Mouse (Mus musculus) megakaryocyte-erythroid progenitor cell, adult 5-6 weeks (primary cell): ENCODE results near the gene Satl1. TPM values are rescaled to one million over a fixed set of nuclear protein-coding genes. Genes with fewer than 3 reads are reported as not detected.
A peak's percentile ranks its signal among the peaks of the same experiment; 100 is the strongest.
"Not testable (repeated sequence)": the region's sequence is repeated elsewhere in the genome, so short reads cannot be mapped to it uniquely, and the experiment has no call there.

Experiments used
- ATAC-seq: replicated peaks from 2 replicates; pipeline ENCODE4 v1.8.0; 2016; ENCODE audit warnings: mild to moderate bottlenecking, inconsistent platforms; ENCODE audit not compliant: severe bottlenecking, poor library complexity, low FRiP score, low TSS enrichment
- total RNA-seq, 2 experiments: library from RNA; stranded (forward) in 1 of 2; stranded (reverse) in 1 of 2; fragments of 200-1000, 215-1000 nt in 1 of 2; fragments of >200 nt in 1 of 2; fragmentation: Nextera tagmentation in 1 of 2; gene quantifications; 2 replicates each; pipeline ENCODE4 v1.2.3; 2014 to 2017

Satl1 gene
- total RNA-seq (2014; fragmentation: Nextera tagmentation) = not detected in 2 replicates
- not detected in 2 replicates for total RNA-seq (2017)

DNA sequence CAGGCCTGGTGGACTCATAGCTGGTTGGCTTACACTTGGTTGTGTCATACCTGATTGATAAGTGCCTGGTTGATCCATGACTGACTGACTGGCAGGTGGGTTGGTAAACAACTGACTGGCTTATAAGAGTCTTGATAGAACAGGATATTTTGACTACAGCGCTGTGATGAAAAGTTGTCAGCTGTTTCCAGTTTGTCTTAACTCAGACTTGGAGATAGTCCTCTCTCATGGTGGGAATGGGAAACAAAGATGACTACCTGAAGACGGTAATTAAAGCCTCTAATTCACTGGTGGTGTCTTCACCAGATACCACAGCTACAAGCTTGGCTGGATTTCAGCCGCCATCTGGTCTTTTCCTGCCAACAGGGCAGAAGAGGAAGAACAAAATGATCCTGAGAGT is at the start of gene Satl1:
Satl1 (minus strand) TSS at position 101 of the 400 bp plus-strand sequence.
- ATAC-seq = no peak

DNA sequence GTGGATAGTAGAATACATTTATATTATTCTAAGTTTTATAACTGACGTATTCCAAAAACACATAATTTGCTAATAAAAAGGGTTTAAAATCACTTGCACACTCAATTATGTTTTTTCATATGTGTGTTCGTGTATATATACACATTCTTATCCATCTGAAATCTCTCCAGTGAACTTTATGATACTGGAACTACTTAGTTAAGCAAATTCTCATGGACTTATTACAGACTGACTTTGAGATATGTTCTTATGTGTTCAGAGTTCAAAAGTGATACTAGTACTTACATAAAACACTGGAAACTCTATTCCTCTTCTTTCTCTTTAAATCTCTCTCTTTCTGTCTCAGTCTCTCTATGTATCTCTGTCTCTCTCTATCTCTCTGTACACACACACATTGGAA is 31.5 kb upstream of the Satl1 start:
- ATAC-seq = no peak

DNA sequence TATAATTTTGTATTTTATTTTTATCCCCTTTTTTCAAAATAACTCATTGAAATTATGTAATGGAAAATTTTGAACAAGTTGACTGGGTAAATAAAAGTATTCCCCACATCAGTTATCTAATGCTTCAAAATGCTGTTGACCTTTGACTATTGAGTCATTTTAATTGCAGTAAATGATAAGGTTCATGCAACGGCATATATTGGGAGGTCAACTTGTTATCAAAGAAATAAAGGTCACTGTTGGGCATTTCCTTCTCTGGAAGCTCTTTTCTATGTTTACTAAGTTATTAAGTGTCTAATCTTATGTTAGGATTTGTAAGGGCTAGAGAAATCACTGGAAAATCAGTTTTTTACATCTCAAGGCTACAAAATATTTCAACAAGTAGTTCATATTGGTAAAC is 31.0 kb upstream of the Satl1 start:
- no peak for ATAC-seq

DNA sequence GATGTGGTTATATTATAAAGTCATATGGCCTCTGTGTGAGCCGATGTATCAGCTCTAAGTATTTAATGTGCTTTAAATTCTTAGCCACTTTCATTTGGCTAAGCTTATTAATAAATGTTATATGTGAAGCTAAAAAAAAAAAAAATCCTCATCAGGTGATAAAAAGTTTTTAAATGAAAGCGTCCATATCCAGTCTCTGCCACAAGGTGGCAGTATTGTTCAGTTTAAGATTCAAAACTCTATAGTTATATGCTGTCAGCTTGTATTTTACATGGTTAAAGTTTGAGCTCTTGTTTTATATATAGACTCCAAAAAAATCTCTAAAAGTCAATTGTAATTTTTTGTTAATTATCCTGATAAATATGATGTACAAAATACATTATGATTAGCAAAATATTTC is 16.4 kb upstream of the Satl1 start:
- not testable (repeated sequence) for ATAC-seq

DNA sequence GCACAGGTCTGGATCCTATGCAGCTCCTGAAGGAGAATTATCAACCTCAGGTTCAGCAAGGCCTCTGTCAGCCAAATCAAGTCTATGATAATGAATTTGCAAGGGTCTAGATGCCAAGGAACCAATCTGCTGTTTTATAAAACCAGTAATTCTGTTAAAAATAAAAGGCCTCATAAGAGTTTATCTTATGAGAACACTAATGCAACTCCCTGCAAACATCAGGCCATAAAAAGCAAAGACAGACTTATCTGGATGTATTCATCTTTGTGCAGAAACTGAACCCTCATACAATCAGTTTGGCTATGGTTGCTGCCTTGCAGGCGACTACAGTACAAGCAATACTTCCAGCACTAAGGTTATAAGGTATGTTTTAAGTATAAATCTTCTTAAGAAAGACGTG is 5.7 kb upstream of the Satl1 start:
- no peak for ATAC-seq

DNA sequence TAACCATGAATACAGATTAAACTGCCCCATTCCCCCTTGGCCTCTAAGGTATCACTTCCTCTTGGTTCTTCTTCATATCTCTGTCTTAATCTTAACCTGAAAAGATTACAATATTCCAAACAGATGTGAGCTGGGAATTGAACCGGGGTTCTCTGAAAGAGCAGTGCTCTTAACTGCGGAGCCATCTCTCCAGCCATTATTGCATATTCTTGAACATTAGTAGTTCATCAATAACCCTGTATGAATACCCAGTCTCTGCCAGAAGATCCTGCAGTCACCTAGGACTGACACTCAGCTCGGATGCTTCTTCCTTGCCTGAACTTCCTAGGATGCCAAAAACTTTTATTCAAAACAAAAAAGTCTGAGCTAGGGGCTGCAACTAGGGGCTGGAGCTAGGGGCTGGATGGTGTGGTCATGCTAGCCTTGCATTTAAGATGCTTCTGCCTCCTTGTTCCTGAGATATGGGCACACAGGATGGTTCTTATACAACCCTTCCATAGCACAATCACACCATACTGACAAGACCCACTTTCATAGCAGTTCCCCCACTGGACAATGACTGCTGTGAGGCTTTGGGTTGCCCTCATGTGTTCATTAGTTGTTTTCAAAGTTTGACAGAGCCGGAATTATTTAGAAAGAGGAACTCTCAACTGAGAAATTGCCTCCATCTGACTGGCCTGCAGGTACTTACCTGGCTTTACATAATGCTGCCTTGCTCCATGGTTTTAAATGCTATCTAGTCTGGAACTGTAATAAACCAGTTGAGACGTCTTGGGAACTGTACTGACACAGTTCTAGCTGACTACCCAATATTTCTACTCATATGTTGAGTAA is 35.8 kb downstream of the Satl1 start:
- ATAC-seq = peak; percentile 100

DNA sequence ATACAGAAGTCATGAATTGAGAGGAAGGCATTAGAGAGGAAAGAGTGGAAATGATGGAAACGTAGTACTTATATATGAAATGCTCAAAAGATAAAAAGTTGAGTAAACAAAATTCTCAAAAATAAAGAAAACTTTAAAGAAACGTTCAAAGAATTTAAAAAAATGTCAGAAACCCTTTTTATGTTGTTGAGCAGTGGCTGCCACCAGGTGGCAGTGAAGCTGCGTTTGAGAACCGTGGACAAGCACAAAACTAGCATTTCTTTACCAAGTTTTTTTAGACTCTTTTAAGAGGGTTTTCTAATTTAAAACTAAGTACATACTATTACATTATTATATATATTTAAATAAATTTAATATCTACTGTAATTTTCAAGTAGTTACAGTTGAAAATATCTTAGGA is 38.2 kb downstream of the Satl1 start:
- no peak for ATAC-seq

DNA sequence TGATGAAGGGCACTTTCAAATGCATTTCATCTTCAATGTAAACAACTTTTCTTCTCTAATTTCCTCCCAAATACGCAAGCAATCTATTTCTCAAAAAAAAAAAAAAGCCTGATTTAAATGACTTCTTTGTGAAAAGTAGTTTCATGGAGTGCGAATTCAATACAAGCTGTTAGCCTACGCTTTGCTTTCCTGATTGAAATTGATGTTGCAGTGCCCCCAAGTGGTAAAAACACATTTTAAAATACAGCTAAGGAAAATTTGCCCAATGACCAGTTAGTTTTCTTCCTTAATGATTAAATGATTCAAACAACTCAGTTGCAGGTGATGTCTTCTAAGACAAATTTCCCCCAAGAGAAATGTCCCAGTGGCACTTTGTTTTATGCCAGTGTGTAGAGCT is 58.2 kb downstream of the Satl1 start:
- ATAC-seq = no peak

DNA sequence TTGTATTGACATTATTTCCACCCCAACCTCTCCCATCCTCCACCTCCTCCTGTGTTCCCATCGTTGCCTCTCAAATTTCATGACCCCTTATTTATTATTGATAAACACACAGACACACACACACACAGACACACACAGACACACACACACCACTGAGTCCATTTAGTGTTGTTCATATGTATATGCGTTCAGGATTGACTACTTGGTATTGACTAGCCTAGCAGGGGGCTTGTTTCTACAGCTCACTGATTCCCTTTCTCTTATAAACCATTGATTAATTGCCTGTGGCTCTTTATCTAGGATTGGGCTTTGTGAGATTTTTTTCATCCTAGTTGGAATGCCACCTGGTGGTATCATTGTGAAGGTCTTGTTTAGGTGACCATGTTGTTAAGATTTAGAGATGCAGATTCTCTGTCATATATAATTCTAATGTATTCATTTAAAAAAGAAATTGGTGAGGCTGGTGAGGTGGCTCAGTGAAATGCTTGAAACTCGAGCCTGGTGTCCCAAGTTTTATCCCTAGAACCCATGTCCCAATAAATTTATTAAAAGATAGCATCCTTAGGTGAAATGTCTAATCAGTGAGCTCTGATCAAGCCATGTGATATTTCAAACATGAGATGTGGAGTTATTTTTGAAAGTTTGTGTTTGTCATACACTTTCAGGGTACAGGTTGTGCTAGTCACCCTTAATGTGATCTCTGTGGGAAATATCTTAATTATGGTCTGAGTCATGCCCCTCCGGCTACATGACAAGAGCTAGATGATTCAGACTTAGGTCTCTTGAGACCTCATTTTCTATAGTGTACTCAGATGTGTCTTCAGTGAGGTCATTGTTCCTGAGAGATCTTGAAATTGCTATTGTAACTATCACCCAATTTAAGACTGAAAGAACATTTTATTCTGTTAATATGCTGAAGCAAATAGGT is 58.8 kb downstream of the Satl1 start:
- no peak for ATAC-seq

DNA sequence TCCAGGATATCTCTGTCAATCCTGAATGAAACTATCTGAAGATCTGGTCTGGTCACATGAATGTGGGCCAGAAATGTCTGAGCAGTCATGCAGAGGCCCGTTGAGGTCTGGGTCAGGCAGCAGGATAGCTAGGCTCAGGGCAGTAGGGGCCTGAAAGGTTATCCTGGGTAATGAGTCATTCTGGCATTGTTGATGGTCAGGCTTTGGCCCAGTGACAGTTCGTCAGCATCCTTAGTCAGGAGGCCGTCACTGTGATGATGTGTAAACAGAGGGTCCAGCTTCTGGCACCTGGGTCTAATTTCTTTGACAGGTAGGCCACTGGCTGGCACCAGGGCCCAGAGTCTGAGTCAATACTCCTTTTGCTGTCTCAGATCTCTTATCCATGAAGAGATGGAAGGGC is 67.1 kb downstream of the Satl1 start:
- ATAC-seq = no peak

Other genes starting within 250 kb of the Satl1 start
- not detected in 2 replicates for gene 4933403O08Rik, start 167.7 kb downstream of the Satl1 start, total RNA-seq (2014; fragmentation: Nextera tagmentation)
- not detected in 2 replicates for gene 4933403O08Rik, start 167.7 kb downstream of the Satl1 start, total RNA-seq (2017)
- 24.9 and 42.0 TPM in 2 replicates for gene Apool, start 95.4 kb downstream of the Satl1 start, total RNA-seq (2014; fragmentation: Nextera tagmentation)
- 33.2 and 42.2 TPM in 2 replicates for gene Apool, start 95.4 kb downstream of the Satl1 start, total RNA-seq (2017)
- gene 2010106E10Rik, start 88.5 kb upstream of the Satl1 start, total RNA-seq (2014; fragmentation: Nextera tagmentation) = not detected in 2 replicates
- not detected in 2 replicates for gene 2010106E10Rik, start 88.5 kb upstream of the Satl1 start, total RNA-seq (2017)
- gene Zfp711, start 193.7 kb upstream of the Satl1 start, total RNA-seq (2014; fragmentation: Nextera tagmentation) = 0.11 TPM in 1 of 2 replicates, not detected in the other
- not detected in 2 replicates for gene Zfp711, start 193.7 kb upstream of the Satl1 start, total RNA-seq (2017)